Mouse (Mus musculus): ENCODE measurements around the gene Spag5. TPM values are rescaled to one million over a fixed set of nuclear protein-coding genes. Genes with fewer than 3 reads are reported as not detected.

The Spag5 gene
- total RNA-seq, 2 experiments from 2014 or later: 2.2 to 4.2 TPM

DNA sequence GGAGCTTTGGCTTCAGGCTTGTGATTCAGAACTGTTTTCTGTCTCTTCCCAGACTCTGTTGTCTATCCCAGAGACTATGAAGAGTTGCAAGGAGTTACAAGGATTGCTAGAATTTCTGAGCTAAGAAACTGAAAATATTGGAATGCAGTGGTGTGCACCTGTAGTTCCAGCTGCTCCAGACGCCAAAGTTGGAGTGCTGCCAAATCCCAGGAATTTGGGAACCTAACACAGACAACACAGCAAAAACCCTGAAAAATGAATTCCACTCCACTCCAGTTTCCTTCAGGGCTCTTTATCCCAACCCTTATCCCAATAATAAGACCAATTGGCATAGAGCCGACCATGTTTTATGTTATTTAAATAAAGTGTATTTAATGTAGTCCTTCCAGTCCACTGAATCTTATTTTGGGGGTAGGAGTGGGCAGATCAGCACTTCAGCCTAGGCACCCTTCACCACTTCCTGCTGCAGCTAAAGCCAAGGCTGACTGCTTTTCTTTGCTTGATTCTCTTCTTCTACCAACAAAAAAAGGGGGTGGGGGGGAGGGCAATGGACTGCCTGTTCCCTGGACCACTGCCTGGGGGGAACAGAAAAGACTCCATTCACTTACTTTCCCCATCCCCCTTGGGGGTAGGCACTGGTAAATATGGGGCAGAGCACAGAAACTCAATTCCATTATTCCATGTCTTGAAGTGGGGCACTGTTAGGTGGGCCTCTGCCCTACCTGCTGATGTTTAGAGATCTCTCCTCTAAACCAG, 20.9 kb downstream of the Spag5 start:
- intact Hi-C loops (cut with DNase I): no loop called here
- no peak for DNase-seq

DNA sequence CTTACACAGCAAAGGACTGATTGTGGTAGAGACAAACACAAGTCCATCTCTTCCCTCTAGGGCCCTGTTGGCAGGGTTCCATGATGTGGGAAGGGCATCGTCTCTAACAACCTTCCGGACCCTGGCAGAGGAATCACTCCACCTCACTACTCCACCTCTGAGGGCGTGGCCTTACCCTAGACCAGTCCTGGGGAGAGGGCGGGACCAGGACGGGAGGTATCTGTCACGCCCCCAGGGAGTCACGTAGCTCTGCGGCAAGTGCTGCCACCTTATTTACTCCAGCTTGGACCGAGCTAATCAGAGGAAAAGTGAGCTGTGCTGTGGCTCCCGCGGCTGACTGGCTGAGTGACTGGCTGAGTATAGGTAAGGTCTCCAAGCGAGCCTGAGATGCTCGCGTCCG, 21.5 kb downstream of the Spag5 start, which contains the start of gene Aldoc:
TSS of gene Aldoc (plus strand) at position 109 of the 400 bp plus-strand sequence.
- intact Hi-C loops (cut with DNase I): no loop called here
- DNase-seq: peak; percentile 38 to 62

DNA sequence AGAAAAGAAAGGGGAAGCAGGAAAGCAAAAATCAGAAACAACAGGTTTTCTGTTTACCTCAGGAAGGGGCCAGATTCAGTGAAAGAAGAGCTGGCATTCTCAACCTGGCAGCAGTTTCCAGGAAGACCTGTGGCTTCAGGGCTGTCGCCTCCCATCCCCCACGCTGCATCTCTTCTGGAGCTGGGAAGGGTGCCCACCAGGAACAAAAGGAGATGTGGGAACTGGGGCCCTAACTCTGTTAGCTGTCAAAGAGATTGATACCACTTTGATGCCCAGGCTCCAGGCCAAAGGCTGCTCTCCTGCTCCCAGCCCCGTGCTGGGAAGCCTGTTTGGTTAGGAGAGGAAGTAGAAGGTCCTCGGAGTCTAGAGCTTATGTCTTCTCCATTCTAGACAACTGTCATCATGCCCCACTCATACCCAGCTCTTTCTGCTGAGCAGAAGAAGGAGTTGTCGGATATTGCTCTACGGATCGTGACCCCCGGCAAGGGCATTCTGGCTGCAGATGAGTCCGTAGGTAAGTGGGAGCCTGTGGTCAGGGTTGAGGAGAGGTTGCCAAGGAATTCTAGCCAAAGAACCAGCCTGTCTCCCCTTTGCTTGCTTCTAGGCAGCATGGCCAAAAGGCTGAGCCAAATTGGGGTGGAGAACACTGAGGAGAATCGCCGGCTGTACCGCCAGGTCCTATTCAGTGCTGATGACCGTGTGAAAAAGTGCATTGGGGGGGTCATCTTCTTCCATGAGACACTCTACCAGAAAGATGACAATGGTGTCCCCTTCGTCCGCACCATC, 22.9 kb downstream of the Spag5 start:
- intact Hi-C loops (cut with DNase I): no loop called here
- no peak for DNase-seq

DNA sequence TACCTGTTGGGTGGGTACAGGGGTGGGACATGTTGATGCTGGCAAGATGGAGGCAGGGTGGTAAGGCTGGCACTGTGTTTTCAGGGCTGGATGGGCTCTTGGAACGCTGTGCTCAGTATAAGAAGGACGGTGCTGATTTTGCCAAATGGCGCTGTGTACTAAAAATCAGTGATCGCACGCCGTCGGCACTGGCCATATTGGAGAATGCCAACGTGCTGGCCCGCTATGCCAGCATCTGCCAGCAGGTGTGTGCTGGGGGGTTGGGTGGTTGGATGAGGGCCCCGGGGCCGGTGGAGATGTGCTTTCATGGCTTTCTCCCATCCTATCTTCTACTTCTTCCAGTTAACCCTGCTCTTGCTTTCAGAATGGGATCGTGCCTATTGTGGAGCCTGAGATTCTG, 23.6 kb downstream of the Spag5 start:
- DNase-seq: no peak
- intact Hi-C loops (cut with DNase I): no loop called here

DNA sequence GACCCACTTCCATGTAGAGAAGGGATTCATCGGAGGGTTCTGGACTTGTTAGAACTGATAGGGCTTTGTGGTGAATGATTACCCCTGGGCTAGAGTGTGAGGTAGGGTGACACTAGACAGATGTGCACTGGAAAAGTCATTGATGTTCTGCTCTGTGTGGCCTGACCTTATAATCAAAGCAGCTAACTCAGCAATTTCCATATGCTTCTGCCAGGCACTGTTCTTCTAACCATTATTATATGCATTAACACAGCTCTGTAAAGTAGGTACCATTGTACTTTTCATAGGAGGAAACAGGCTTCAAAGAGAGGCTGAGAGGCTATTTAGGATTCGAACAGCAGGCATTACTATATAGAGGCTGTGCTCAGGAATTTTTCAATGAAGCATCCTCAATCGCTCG, 25.9 kb downstream of the Spag5 start:
- DNase-seq: no peak
- intact Hi-C loops (cut with DNase I): no loop called here

DNA sequence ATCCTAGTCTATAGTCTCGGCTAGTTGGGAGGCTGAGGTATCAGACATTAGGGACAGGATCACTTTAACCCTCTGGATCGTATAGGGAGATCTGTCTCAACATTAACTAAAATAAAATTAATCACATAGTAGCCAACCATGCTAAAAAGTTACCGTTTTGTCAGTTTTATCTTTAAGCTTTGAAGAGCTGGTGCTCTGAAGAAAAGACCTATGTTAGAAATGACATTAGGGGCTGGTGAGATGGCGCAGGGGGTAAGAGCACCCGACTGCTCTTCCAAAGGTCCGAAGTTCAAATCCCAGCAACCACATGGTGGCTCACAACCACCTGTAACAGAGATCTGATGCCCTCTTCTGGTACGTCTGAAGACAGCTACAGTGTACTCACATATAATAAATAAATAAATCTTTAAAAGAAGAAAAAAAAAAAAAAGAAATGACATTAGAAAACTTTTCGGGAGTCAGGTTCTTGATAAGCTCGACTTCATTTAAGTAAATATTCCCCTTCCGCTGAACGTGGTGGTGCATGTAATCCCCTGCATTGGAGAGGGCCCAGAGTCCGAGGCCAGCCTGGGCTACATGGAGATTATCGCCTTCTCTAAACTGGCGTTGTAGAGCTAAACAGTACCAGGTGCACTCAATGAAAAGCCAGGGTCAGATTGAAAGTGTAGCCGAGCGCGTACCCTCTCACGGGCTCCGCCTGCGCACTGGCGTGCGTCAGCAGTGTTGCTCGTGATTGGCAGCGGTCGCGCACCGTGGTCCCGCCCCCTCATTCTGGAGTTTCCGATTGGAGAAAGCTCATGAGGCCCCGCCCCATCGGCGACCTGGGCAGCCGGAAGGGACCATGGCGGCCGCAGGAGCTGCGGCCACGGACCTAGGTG, 26.5 kb downstream of the Spag5 start, which contains the start of gene Pigs:
TSS of gene Pigs (plus strand) at position 782 of the 878 bp plus-strand sequence.
- peak; percentile 96 to 97 for DNase-seq
- intact Hi-C loops (cut with DNase I): no loop called here

DNA sequence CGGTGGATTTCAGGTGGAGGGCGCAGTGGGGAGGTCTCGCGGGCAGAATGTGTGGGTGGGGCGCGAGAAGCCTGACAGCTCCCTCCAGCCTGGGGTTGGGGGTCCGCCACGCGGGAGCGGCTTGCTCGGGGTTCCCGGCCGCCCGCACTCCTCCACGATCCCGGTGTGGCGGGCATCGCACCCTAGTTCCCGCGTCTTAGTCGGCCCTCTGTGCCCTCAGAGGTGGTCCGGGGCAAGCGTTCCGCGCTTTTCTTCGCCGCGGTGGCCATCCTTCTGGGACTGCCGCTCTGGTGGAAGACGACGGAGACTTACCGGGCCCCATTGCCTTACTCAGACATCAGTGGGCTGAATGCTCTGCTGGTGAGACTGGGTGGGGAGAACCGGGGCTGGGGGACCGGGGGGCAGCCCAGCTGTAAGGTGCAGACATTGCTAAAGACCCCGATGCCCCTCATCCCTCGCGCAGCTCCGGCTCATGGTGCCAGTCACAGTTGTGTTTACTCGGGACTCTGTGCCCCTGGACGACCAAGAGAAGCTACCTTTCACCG, 27.3 kb downstream of the Spag5 start:
- DNase-seq: no peak
- intact Hi-C loops (cut with DNase I): no loop called here

DNA sequence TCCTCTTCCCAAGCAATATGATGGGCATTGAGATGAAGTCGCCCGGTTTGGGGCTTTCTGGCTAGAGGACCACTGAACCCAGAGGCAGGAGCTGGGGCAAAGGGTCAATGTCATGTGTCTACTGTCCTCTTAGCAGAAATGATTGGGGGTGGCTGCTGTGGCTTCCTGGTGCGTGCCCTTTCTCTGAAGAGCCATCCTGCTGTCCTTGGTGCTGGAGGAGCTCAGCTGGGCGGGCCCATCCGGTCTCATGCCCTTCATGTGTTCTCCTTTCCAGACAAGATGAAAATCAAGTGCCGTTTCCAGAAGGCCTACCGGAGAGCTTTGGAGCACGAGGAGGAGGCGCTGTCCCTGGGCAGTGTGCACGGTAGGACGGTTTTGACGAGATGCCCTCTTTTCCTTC, 31.3 kb downstream of the Spag5 start:
- intact Hi-C loops (cut with DNase I): no loop called here
- DNase-seq: no peak

DNA sequence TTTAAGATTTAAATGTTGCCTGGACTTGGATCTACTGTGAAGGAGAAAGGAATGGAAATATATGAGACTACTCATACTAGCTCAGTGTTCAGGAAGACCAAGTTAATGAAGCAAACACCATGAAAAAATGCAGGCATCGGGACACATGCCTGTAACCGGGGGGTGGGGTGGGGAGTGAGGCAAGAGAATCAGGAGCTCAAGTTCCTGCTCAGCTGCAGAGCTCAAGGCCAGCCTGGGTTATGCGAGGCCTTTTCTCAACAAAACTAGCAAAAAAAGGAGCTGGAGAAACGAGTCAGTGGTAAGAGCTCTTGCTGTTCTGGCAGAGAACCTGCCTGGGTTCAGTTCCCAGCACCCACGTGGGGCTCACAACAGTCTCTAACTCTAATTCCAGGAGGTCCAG, 32.7 kb downstream of the Spag5 start:
- no peak for DNase-seq
- intact Hi-C loops (cut with DNase I): no loop called here

DNA sequence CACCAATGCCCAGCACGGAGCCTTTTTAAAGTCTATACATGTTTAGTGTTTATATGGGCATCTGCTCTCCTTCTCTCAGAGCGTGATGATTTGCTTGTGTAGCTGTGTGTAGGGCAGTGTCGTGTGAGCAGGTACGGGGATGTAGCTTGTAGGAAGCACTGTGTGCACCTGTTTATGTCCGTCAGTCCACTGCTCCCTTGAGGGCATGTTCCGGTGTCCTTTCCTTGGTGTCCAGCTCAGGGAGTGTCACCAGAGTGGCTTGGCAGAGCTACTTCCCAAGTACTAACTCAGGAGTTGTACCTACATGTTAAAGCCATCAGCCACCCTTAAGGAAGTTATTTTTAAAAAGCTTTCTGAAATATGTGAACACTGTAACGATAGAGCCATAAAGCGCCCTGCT, 35.7 kb downstream of the Spag5 start:
- no peak for DNase-seq
- intact Hi-C loops (cut with DNase I): no loop called here

DNA sequence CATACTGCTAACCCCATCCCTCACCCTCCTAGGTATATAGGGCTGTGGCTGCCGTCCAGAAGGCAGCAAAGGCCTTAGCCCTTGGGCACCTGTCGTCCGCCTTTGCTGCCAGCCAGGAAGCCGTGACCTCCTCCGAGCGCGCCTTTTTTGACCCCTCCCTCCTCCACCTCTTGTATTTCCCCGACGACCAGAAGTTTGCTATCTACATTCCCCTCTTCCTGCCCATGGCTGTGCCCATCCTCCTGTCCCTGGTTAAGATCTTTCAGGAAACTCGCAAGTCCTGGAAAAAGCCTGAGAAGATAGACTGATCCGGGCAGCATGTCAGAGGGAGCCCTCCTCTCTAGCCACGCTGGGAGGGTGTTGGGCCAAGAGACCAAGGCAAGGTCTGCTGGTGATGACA, 40.4 kb downstream of the Spag5 start:
- no peak for DNase-seq
- intact Hi-C loops (cut with DNase I): no loop called here

DNA sequence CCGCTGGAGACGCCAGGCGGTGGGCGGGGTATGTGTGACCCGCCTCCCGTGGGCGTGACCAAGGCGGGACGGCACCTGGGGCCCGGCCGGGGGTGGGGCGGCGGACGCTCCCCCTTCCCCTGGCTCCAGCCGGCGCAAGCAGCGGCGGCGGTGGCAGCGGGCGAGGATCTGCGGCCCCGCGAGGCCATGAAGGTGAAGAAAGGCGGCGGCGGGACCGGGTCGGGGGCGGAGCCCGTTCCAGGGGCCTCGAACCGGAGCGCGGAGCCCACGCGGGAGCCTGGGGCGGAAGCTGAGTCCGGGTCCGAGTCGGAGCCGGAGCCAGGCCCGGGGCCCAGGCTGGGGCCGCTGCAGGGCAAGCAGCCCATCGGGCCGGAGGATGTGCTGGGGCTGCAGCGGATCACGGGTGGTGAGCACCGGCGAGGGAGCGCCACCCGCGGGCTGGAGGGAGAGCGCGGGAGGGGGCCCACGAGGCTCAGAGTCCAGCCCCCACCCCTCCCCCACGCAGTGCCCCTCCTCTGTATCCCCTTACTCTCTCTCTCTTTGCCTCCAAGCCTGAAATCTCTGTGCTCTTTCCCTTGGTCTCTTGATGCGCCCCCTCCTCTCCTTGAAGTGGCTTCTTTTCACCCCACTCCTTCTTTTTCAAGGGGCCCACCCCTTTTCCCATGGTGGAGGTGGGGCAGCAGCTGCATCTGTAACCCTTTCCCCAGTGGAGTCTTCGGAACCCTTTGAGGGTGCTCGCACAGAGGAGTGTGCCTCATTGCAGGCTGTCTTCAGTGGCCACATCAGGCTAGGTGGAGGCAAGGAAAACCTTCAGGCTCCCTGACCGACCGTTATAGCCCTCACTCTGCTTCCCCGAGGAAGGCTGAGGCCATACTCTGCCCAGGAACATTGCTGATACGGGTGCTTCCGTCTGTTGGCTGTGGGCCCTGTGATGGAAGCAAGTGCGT, 42.3 kb downstream of the Spag5 start, which contains the start of gene Unc119:
TSS of gene Unc119 (plus strand) at position 102 of the 947 bp plus-strand sequence.
- peak; percentile 81 to 83 for DNase-seq
- intact Hi-C loops (cut with DNase I): no loop called here

DNA sequence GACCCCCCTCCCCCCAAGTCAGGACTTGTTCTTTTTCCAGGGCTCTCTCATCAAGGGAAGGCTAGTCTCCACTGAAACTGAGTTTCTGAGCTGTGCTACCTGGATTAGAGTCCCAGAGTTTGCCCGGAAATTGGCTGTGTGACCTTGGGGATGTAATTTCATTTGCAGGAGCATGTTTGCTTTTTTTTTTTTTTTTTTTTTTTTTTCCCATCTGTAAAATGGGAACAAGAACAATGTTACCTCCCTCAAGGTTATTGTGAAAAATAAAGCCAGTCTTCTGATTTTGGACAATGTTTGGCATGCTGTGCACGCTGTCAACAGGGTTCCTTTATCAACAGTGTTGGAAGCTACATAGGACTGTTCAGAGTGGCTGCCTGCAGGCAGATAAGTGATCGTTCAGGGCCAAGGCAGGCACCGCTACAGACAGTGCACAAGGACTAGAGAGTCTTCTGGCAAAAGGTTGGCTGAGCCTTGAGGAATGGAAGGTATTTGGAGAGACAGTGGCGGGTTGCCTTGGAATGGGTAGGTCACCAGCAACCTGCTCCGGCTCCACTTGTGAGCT, 43.1 kb downstream of the Spag5 start:
- intact Hi-C loops (cut with DNase I): no loop called here
- DNase-seq: no peak

DNA sequence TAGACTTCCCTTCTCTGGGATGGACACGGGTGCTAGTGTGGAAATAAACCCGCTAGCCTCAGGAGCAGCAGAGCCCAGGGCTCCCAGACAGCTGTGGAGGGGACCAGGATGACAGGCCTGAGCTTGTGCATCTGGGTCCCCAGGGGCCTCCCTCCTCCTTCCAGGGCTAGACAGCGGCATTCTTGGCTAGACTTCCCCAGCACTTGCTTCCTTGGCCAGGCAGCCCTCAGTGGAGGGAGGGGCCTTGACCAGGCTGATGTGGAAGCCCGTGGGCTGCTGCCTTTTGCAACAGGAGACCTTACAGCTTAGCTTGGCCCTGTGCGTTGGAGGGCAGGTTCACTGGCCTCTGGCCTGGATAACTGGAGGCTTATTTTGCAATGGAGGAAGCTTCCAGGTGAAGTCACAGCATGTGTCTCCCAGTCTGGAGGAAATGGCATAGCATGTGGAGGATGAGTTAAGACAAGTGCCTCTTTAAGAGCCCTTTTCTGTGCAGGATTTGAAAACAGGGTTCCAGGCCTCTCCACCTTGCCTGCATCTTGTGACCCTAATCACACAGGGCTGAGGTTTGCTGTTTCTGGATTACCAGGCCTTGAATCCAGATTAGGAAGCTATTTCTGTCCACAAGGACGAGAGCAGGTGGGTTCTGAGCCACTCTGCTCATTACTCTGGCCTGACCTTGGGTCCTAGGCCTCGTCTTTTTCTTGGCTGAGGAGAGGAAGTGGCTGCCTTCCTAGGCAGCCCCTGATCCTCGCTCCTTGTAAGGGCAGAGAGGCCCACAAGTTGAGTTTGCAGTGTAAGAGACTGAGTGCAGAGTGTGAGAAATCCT, 43.8 kb downstream of the Spag5 start:
- intact Hi-C loops (cut with DNase I): loop anchor here (5.0 kb wide), 1 partner anchor 83 kb away; the partner anchor contains the start of gene 2610507B11Rik
- DNase-seq: peak; percentile 78 to 79

DNA sequence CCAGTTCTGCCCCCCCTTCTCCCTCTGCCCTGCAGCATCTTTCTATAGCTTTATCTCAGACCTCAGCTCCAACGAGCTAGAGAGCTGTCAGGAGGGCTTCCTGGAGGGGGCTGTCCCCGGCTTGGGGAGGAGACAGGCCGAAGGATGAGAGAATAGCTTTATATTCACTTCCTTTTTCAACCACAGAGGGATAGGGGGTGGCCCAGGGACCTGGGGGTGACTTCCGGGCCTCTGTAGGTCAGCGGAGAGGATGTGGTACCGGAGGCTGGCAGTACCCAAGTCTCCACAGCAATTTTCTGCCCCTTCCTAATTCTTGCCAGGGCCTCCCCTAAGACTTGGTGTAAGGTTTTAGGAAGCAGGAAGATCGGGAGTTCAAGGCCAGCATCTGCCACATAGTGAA, 44.5 kb downstream of the Spag5 start:
- DNase-seq: no peak
- intact Hi-C loops (cut with DNase I): loop anchor here (5.0 kb wide), 1 partner anchor 84 kb away; the partner anchor contains the start of gene 2610507B11Rik

DNA sequence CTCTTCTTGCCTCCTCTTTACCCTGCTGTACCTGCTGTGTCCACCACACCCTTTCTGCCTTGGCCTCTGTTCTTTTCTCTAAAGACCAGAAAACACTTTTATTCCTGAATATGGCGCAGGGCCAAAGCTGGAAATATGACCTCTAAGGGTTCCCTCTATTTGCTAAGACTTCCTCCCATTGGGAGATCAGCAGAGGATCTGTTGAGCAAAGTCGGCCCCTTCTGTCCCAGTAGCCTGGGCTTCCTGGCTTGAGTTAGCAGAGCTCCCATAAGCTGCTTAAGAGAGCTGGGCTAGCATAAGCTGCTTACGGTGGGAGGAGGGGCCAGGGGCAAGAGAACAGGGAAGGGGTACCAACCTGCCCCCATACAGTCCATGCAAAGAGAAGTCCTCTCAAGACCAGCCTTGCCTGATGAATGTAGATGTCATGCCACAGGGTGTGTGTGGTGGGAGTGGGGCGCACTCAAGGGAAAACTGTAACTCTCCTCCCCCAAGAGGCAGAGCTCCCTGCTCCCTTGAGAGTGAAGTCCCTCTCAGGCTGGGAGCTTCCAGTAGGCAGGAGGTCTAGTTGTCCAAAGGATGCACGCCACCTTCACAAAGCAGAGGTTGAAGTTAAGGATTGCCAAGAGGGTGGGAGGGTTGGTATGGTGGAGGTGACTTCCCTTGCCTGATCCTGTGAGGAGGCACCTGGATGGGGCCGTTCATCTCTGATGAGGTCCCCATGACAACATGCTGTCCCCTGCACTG, 45.2 kb downstream of the Spag5 start:
- intact Hi-C loops (cut with DNase I): loop anchor here (5.0 kb wide), 1 partner anchor 84 kb away; the partner anchor contains the start of gene 2610507B11Rik
- peak in 1 of 2 experiments; percentile 17 for DNase-seq

Data from heart, postnatal 14 days (tissue).